Mouse (Mus musculus) MEL (cell line): Measurements from ENCODE around the gene Wdr93. TPM values are rescaled to one million over a fixed set of nuclear protein-coding genes. Genes with fewer than 3 reads are reported as not detected.

Experiments used
- DNase-seq: peaks from one replicate; pipeline ENCODE4 v3.0.0; 2011; ENCODE audit warnings: low read depth, low spot score
- H3K27ac ChIP-seq: 2 replicates; pipeline ENCODE4 v1.5.1; 2012; ENCODE audit warnings: low read depth, mild to moderate bottlenecking, control low read depth, low read length, moderate library complexity; ENCODE audit not compliant: control insufficient read depth
- H3K27me3 ChIP-seq, 2 experiments: fragments of 150-350 bp in 1 of 2; sonication (generic) in 1 of 2; 2 replicates each; pipeline ENCODE4 v1.6.1; 2012; ENCODE audit warnings: low read length in 2 of 2, mild to moderate bottlenecking in 2 of 2, improper control_type of control experiment in 1 of 2, moderate library complexity in 1 of 2; ENCODE audit not compliant: insufficient read depth in 2 of 2, control insufficient read depth in 1 of 2
- H3K36me3 ChIP-seq, 2 experiments: 2 replicates each; pipeline ENCODE4 v1.6.1; 2012 to 2014; ENCODE audit warnings: low read length in 2 of 2, improper control_type of control experiment in 1 of 2, inconsistent platforms in 1 of 2, mild to moderate bottlenecking in 1 of 2; ENCODE audit not compliant: insufficient read depth in 2 of 2, control insufficient read depth in 1 of 2
- H3K4me1 ChIP-seq, 2 experiments: fragments of 150-350 bp in 1 of 2; sonication (generic) in 1 of 2; 2 replicates each; pipeline ENCODE4 v1.6.1; 2012; ENCODE audit warnings: low read length in 2 of 2, improper control_type of control experiment in 1 of 2, mild to moderate bottlenecking in 1 of 2; ENCODE audit not compliant: insufficient read depth in 2 of 2, control insufficient read depth in 1 of 2
- H3K4me3 ChIP-seq, 2 experiments: fragments of 150-350 bp in 1 of 2; sonication (generic) in 1 of 2; 2 replicates each; pipeline ENCODE4 v1.5.1; 2012; ENCODE audit warnings: low read depth in 2 of 2, low read length in 2 of 2, mild to moderate bottlenecking in 2 of 2, moderate library complexity in 2 of 2, control low read depth in 1 of 2, improper control_type of control experiment in 1 of 2; ENCODE audit not compliant: control insufficient read depth in 1 of 2, insufficient read depth in 1 of 2
- H3K79me2 ChIP-seq: 2 replicates; pipeline ENCODE4 v1.6.1; 2012; ENCODE audit warnings: mild to moderate bottlenecking, low read length, moderate library complexity; ENCODE audit not compliant: control insufficient read depth, poor library complexity, insufficient read depth
- H3K9ac ChIP-seq: 2 replicates; pipeline ENCODE4 v1.6.1; 2012; ENCODE audit warnings: low read depth, mild to moderate bottlenecking, control low read depth, low read length, moderate library complexity; ENCODE audit not compliant: control insufficient read depth, poor library complexity, severe bottlenecking
- H3K9me3 ChIP-seq: fragments of 150-350 bp; sonication (generic); replicated peaks from 2 replicates; pipeline ENCODE4 v1.6.1; 2012; ENCODE audit warnings: mild to moderate bottlenecking, low read length, improper control_type of control experiment, moderate library complexity; ENCODE audit not compliant: insufficient read depth
- CHD1 ChIP-seq: IDR thresholded peaks from 2 replicates; pipeline ENCODE4 v1.6.1; 2012; ENCODE audit warnings: low read depth, mild to moderate bottlenecking, inconsistent platforms, low read length, improper control_type of control experiment
- CHD2 ChIP-seq: IDR thresholded peaks from 2 replicates; pipeline ENCODE4 v1.6.1; 2011; ENCODE audit warnings: low read length, improper control_type of control experiment
- E2F4 ChIP-seq: IDR thresholded peaks from 2 replicates; pipeline ENCODE4 v1.6.1; 2011; ENCODE audit warnings: low read depth, low read length, improper control_type of control experiment, borderline replicate concordance
- ELF1 ChIP-seq: IDR thresholded peaks from 2 replicates; pipeline ENCODE4 v1.6.1; 2014; ENCODE audit warnings: low read depth, mild to moderate bottlenecking, inconsistent platforms, low read length, improper control_type of control experiment, moderate library complexity
- EP300 ChIP-seq, 2 experiments: IDR thresholded peaks; 2 replicates each; pipeline ENCODE4 v1.6.1; 2011; ENCODE audit warnings: improper control_type of control experiment in 2 of 2, low read length in 2 of 2, low read depth in 1 of 2, mild to moderate bottlenecking in 1 of 2
- ETS1 ChIP-seq: IDR thresholded peaks from 2 replicates; pipeline ENCODE4 v1.6.1; 2012; ENCODE audit warnings: low read depth, mild to moderate bottlenecking, inconsistent platforms, low read length, improper control_type of control experiment, moderate library complexity
- GABPA ChIP-seq: IDR thresholded peaks from 2 replicates; pipeline ENCODE4 v1.6.1; 2012; ENCODE audit warnings: low read depth, mild to moderate bottlenecking, inconsistent platforms, low read length, improper control_type of control experiment, moderate library complexity
- GATA1 ChIP-seq: IDR thresholded peaks from 2 replicates; pipeline ENCODE4 v1.6.1; 2011; ENCODE audit warnings: low read depth, low read length, improper control_type of control experiment
- HCFC1 ChIP-seq: IDR thresholded peaks from 2 replicates; pipeline ENCODE4 v1.6.1; 2012; ENCODE audit warnings: low read depth, mild to moderate bottlenecking, inconsistent platforms, low read length, improper control_type of control experiment, moderate library complexity
- JUND ChIP-seq: IDR thresholded peaks from 2 replicates; pipeline ENCODE4 v1.6.1; 2011; ENCODE audit warnings: low read depth, mild to moderate bottlenecking, improper control_type of control experiment, low read length
- KAT2A ChIP-seq: conservative IDR thresholded peaks from 2 replicates; pipeline ENCODE4 v1.6.1; 2012; ENCODE audit warnings: low read depth, low read length, improper control_type of control experiment, inconsistent platforms
- MAFK ChIP-seq: IDR thresholded peaks from 2 replicates; pipeline ENCODE4 v1.6.1; 2011; ENCODE audit warnings: low read depth, mild to moderate bottlenecking, low read length, improper control_type of control experiment, borderline replicate concordance
- MAX ChIP-seq: IDR thresholded peaks from 2 replicates; pipeline ENCODE4 v1.6.1; 2011; ENCODE audit warnings: low read length, improper control_type of control experiment
- MAZ ChIP-seq: IDR thresholded peaks from 2 replicates; pipeline ENCODE4 v1.6.1; 2012; ENCODE audit warnings: low read depth, mild to moderate bottlenecking, inconsistent platforms, low read length, improper control_type of control experiment
- MEF2A ChIP-seq: IDR thresholded peaks from 2 replicates; pipeline ENCODE4 v1.6.1; 2014; ENCODE audit warnings: low read depth, mild to moderate bottlenecking, inconsistent platforms, low read length, improper control_type of control experiment; ENCODE audit not compliant: poor library complexity, insufficient replicate concordance, severe bottlenecking; ENCODE audit errors: extremely low read depth
- MXI1 ChIP-seq: IDR thresholded peaks from 2 replicates; pipeline ENCODE4 v1.6.1; 2011; ENCODE audit warnings: mild to moderate bottlenecking, low read depth, low read length, improper control_type of control experiment
- MYB ChIP-seq: IDR thresholded peaks from 2 replicates; pipeline ENCODE4 v1.6.1; 2011; ENCODE audit warnings: mild to moderate bottlenecking, low read depth, low read length, improper control_type of control experiment
- MYC ChIP-seq: IDR thresholded peaks from 2 replicates; pipeline ENCODE4 v1.6.1; 2011; ENCODE audit warnings: low read depth, mild to moderate bottlenecking, low read length, improper control_type of control experiment, moderate library complexity
- NELFE ChIP-seq: IDR thresholded peaks from 2 replicates; pipeline ENCODE4 v1.6.1; 2011; ENCODE audit warnings: low read depth, low read length, improper control_type of control experiment
- NRF1 ChIP-seq: IDR thresholded peaks from 2 replicates; pipeline ENCODE4 v1.6.1; 2014; ENCODE audit warnings: low read depth, mild to moderate bottlenecking, inconsistent platforms, low read length, improper control_type of control experiment, moderate library complexity; ENCODE audit not compliant: poor library complexity, insufficient read depth, severe bottlenecking
- POLR2A ChIP-seq, 2 experiments: IDR thresholded peaks; 2 replicates each; pipeline ENCODE4 v1.6.1; 2011 to 2012; ENCODE audit warnings: low read length in 2 of 2, mild to moderate bottlenecking in 2 of 2, control low read depth in 1 of 2, improper control_type of control experiment in 1 of 2, low read depth in 1 of 2, moderate library complexity in 1 of 2; ENCODE audit not compliant: control insufficient read depth in 1 of 2, insufficient read depth in 1 of 2, poor library complexity in 1 of 2
- POLR2AphosphoS5 ChIP-seq: IDR thresholded peaks from 2 replicates; pipeline ENCODE4 v1.6.1; 2012; ENCODE audit warnings: low read depth, borderline replicate concordance, mild to moderate bottlenecking, inconsistent platforms, low read length, moderate library complexity, mixed read lengths
- RAD21 ChIP-seq: IDR thresholded peaks from 2 replicates; pipeline ENCODE4 v1.6.1; 2011; ENCODE audit warnings: mild to moderate bottlenecking, low read depth, low read length, improper control_type of control experiment
- RCOR1 ChIP-seq: IDR thresholded peaks from 2 replicates; pipeline ENCODE4 v1.6.1; 2012; ENCODE audit warnings: low read depth, mild to moderate bottlenecking, inconsistent platforms, low read length, improper control_type of control experiment
- SIN3A ChIP-seq: IDR thresholded peaks from 2 replicates; pipeline ENCODE4 v1.6.1; 2012; ENCODE audit warnings: low read length, improper control_type of control experiment, inconsistent platforms
- SMC3 ChIP-seq: IDR thresholded peaks from 2 replicates; pipeline ENCODE4 v1.6.1; 2011; ENCODE audit warnings: low read depth, low read length, improper control_type of control experiment
- TAL1 ChIP-seq: IDR thresholded peaks from 2 replicates; pipeline ENCODE4 v1.6.1; 2012; ENCODE audit warnings: mild to moderate bottlenecking, inconsistent platforms, low read length, moderate library complexity, mixed read lengths
- TBP ChIP-seq: IDR thresholded peaks from 2 replicates; pipeline ENCODE4 v1.8.0; 2011; ENCODE audit warnings: low read depth, low read length, improper control_type of control experiment
- TCF12 ChIP-seq: IDR thresholded peaks from 2 replicates; pipeline ENCODE4 v1.6.1; 2014; ENCODE audit warnings: low read depth, mild to moderate bottlenecking, inconsistent platforms, low read length, improper control_type of control experiment, moderate library complexity
- UBTF ChIP-seq: IDR thresholded peaks from 2 replicates; pipeline ENCODE4 v1.6.1; 2012; ENCODE audit warnings: low read depth, mild to moderate bottlenecking, inconsistent platforms, low read length, improper control_type of control experiment, moderate library complexity, borderline replicate concordance; ENCODE audit not compliant: insufficient read depth
- USF1 ChIP-seq: IDR thresholded peaks from 2 replicates; pipeline ENCODE4 v1.6.1; 2014; ENCODE audit warnings: low read depth, mild to moderate bottlenecking, inconsistent platforms, low read length, improper control_type of control experiment, moderate library complexity
- USF2 ChIP-seq, 2 experiments: IDR thresholded peaks; 2 replicates each; pipeline ENCODE4 v1.6.1; 2011 to 2012; ENCODE audit warnings: improper control_type of control experiment in 2 of 2, low read length in 2 of 2, borderline replicate concordance in 1 of 2, inconsistent platforms in 1 of 2, low read depth in 1 of 2, mild to moderate bottlenecking in 1 of 2; ENCODE audit not compliant: insufficient read depth in 1 of 2
- ZC3H11A ChIP-seq: IDR thresholded peaks from 2 replicates; pipeline ENCODE4 v1.6.1; 2012; ENCODE audit warnings: low read depth, mild to moderate bottlenecking, inconsistent platforms, low read length, improper control_type of control experiment
- ZKSCAN1 ChIP-seq: IDR thresholded peaks from 2 replicates; pipeline ENCODE4 v1.6.1; 2012; ENCODE audit warnings: low read depth, mild to moderate bottlenecking, inconsistent platforms, low read length, improper control_type of control experiment, moderate library complexity
- ZMIZ1 ChIP-seq: IDR thresholded peaks from 2 replicates; pipeline ENCODE4 v1.6.1; 2012; ENCODE audit warnings: low read depth, mild to moderate bottlenecking, inconsistent platforms, low read length, improper control_type of control experiment, moderate library complexity
- ZNF384 ChIP-seq: IDR thresholded peaks from 2 replicates; pipeline ENCODE4 v1.6.1; 2012; ENCODE audit warnings: low read depth, mild to moderate bottlenecking, inconsistent platforms, low read length, improper control_type of control experiment
- polyA plus RNA-seq, 2 experiments: library from polyadenylated mRNA; stranded (reverse) in 1 of 2; unstranded in 1 of 2; fragments of >175 nt in 1 of 2; fragments of >200 nt in 1 of 2; gene quantifications; 2 replicates each; pipeline versions ENCODE4 v1.2.1 to v1.2.4; 2012; ENCODE audit warnings: low replicate concordance in 2 of 2, low read depth in 1 of 2; ENCODE audit not compliant: insufficient read length in 2 of 2, insufficient read depth in 1 of 2, missing spikeins in 1 of 2
- total RNA-seq: library from RNA; depleted of rRNA; stranded (reverse); fragments of 300-350 nt; gene quantifications from 2 replicates; pipeline ENCODE4 v1.2.3, GENCODE M21; 2012

Gene Wdr93
- total and polyA plus RNA-seq, 3 experiments: 0.23 to 0.40 TPM; not detected in 1

DNA sequence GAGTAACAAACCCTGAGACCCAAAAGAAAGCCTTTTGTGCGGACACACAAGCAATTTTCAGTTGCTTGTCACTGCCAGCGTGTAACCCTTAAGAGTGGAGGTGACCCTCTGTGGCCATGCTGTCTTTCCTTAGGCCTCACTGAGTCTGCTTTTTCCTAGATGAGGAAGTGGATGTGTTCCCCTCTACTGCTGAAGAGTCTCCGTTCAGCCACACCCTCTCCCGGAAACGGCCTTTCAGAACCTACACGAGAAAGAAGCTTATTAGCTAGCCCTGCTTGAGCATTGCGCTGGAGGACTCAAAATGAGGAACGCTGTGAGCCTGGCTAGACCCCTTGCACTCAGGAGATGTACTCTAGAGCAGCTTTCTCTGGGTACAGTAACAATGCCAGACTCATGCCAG, 46.5 kb upstream of the Wdr93 start:
- no peaks in the 10 kb centered on the region for H3K79me2 ChIP-seq

DNA sequence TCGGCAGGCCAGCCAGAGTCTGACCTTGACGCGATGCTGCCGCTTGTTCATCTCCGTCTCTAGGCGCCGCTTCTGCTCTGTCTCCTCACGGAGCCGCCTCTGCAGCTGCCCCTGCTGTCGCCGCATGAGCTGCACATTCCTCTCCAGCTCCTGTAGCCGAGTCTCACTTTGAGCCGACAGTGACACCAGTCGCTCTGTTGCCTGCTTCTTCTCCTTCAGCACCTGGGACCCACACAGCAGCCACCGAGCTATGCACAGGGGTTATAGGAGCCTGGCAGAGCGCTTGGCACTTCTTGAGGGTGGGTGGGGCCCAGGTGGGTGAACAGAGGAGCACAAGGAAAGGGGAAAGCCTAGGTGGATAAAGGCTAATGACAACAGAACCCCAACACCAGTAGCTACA, 40.2 kb upstream of the Wdr93 start:
- Histone ChIP-seq H3K27me3 (no peaks in the 10 kb centered on the region), H3K36me3 (no peaks in the 10 kb centered on the region; a peak in 2 of 4 replicates), H3K4me3 (no peak overlapping the region), H3K27ac (no peak overlapping the region), H3K79me2 (no peaks in the 10 kb centered on the region), H3K9ac (no peak overlapping the region), H3K9me3 (no peaks in the 10 kb centered on the region), H3K4me1 (no peaks in the 10 kb centered on the region)
- TF ChIP-seq MAZ (no peak), JUND (no peak), MAX (no peak), TBP (no peak), ZKSCAN1 (no peak), ELF1 (no peak), ZNF384 (no peak), ZMIZ1 (no peak), UBTF (no peak), USF2 (IDR thresholded peaks at IDR 0.05; ENCODE audit: borderline replicate concordance in 1 of 2, insufficient read depth in 1 of 2, low read depth in 1 of 2, low read length in 2 of 2) (no peak), ETS1 (no peak), ZC3H11A (no peak), RCOR1 (no peak), SMC3 (no peak), POLR2AphosphoS5 (no peak), GABPA (no peak), E2F4 (no peak)
- no peak for DNase-seq

More for the DNA sequence above, 46.5 kb upstream of the Wdr93 start:
- Histone ChIP-seq H3K9me3 (no peaks in the 10 kb centered on the region), H3K4me1 (peaks cover 0 to 14% of the 10 kb centered on the region in 2 experiments; a peak in 2 of 4 replicates), H3K9ac (peak overlapping the region; percentile 28; the same call in 1 of the 2 replicates), H3K36me3 (peaks cover 10% of the 10 kb centered on the region in 2 experiments), H3K4me3 (no peak overlapping the region), H3K27me3 (no peaks in the 10 kb centered on the region), H3K27ac (peak overlapping the region; percentile 53)
- TF ChIP-seq SMC3 (no peak), EP300 (IDR thresholded peaks at IDR 0.05; ENCODE audit: low read depth in 1 of 2, low read length in 2 of 2) (no peak), E2F4 (no peak), MAZ (no peak), RAD21 (no peak), SIN3A (no peak; the same call in 1 of the 2 replicates), MXI1 (no peak), USF1 (no peak), ZC3H11A (no peak), ZMIZ1 (no peak), KAT2A (no peak), MYB (no peak), CHD1 (no peak), TBP (no peak), UBTF (no peak), USF2 (IDR thresholded peaks at IDR 0.05; ENCODE audit: borderline replicate concordance in 1 of 2, insufficient read depth in 1 of 2, low read depth in 1 of 2, low read length in 2 of 2) (no peak), JUND (no peak), CHD2 (no peak), TAL1 (no peak), TCF12 (no peak), GABPA (no peak), HCFC1 (no peak), NRF1 (no peak), ZKSCAN1 (no peak), ZNF384 (no peak), ELF1 (peak; percentile 68), POLR2AphosphoS5 (no peak), POLR2A (IDR thresholded peaks at IDR 0.05; ENCODE audit: control insufficient read depth in 1 of 2, insufficient read depth in 1 of 2, low read depth in 1 of 2, low read length in 2 of 2, poor library complexity in 1 of 2) (peak in 1 of 2 experiments; percentile 23; a peak in 1 of 4 replicates), MYC (0 out of 2 replicates have a peak, but pooled peaks have one; percentile 38), ETS1 (no peak), GATA1 (0 out of 2 replicates have a peak, but pooled peaks have one; percentile 7), MEF2A (no peak), NELFE (no peak), RCOR1 (no peak), MAFK (no peak)
- peak; percentile 85 for DNase-seq
